In the genomic region with DNA sequence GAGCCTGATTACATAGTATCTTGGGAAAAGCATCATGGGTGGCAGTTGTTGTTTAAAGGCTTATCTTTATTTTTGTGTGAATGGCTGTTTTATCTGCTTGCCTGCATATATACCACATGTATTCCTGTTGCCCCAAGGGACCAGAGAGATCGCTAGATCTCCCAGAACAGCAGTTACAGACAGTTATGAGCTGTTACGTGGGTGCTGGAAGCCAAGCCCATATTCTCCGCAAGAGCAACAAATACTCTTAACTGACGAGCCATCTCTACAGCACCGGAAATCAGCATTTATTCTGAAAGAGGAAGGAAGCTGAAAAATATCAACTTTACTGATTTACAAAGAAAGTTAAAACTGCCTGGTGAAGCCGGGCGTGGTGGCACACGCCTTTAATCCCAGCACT, we compare ENCODE assay signal across 12 mouse cellular contexts.
DNase-seq lines count a peak whose midpoint lies in the region; ATAC-seq lines count a peak whose summit lies in the region.
"Had no signal": no experiment of that assay in that cellular context is flagged by ENCODE, and none has a peak within 500 bp of the region (broad histone marks: within the 10 kb centered on the region; RNA-seq: fewer than 3 reads in every experiment).

No protein-coding gene starts in this region.

- no peaks in the 10 kb centered on the region for H3K27me3 ChIP-seq in heart, embryonic 11.5 days (ENCODE audit: control insufficient read depth, insufficient read depth, low read length)
- H3K27me3 ChIP-seq in liver, embryonic 15.5 days = no peaks in the 10 kb centered on the region
- no peaks in the 10 kb centered on the region for H3K27me3 ChIP-seq in intestine, embryonic 16.5 days (replicated peaks; ENCODE audit: control insufficient read depth, insufficient read depth, low read length)
- H3K27me3 ChIP-seq in midbrain, embryonic 16.5 days (ENCODE audit: control insufficient read depth, insufficient read depth, low read depth, low read length) = no peaks in the 10 kb centered on the region
- H3K27me3 ChIP-seq: forebrain, embryonic 12.5 days; hindbrain, embryonic 15.5 days had no signal

- H3K9ac ChIP-seq in heart, embryonic 11.5 days (ENCODE audit: low read depth, low read length) = no peak overlapping the region
- no peak overlapping the region for H3K9ac ChIP-seq in liver, embryonic 15.5 days
- H3K9ac ChIP-seq in intestine, embryonic 16.5 days (ENCODE audit: low read depth, low read length) = no peak overlapping the region
- H3K9ac ChIP-seq in midbrain, embryonic 16.5 days (ENCODE audit: low read depth, low read length) = no peak overlapping the region
- H3K9ac ChIP-seq: forebrain, embryonic 12.5 days; hindbrain, embryonic 15.5 days had no signal

- WGBS in heart, embryonic 11.5 days (ENCODE audit: insufficient replicate concordance) = 86% methylated on average over 8 of the region's 8 CpGs
- WGBS in liver, embryonic 15.5 days (ENCODE audit: insufficient replicate concordance) = 15% methylated on average over 8 of the region's 8 CpGs
- WGBS in intestine, embryonic 16.5 days = 85% methylated on average over 8 of the region's 8 CpGs
- 92% methylated on average over 8 of the region's 8 CpGs for WGBS in midbrain, embryonic 16.5 days

- DNase-seq in heart, adult 9 months (ENCODE audit: low spot score in 2 of 2) = peak; percentile 14 to 20
- DNase-seq in c-Kit-positive CD71-negative TER-119-negative erythroid progenitor cells, embryonic 14.5 days (ENCODE audit: low read depth) = peak; percentile 52
- peak; percentile 35 for DNase-seq in thymus, postnatal 0 days (ENCODE audit: low spot score)
- no peak for DNase-seq in cerebellum, postnatal 10 days
- DNase-seq: gastrocnemius, postnatal 36 days; kidney, postnatal 36 days had no signal

- no peak overlapping the region for H3K4me2 ChIP-seq in heart, embryonic 11.5 days
- H3K4me2 ChIP-seq in liver, embryonic 15.5 days = no peak overlapping the region
- no peak overlapping the region for H3K4me2 ChIP-seq in intestine, embryonic 16.5 days (ENCODE audit: low read depth, low read length)
- H3K4me2 ChIP-seq in midbrain, embryonic 16.5 days (ENCODE audit: low read length) = no peak overlapping the region
- H3K4me2 ChIP-seq: forebrain, embryonic 12.5 days; hindbrain, embryonic 15.5 days had no signal

- no peaks in the 10 kb centered on the region for H3K9me3 ChIP-seq in heart, embryonic 11.5 days (replicated peaks; ENCODE audit: control insufficient read depth, low read length)
- H3K9me3 ChIP-seq in liver, embryonic 15.5 days (replicated peaks) = no peaks in the 10 kb centered on the region
- H3K9me3 ChIP-seq in intestine, embryonic 16.5 days (ENCODE audit: control insufficient read depth, low read length) = no peaks in the 10 kb centered on the region
- no peaks in the 10 kb centered on the region for H3K9me3 ChIP-seq in midbrain, embryonic 16.5 days (replicated peaks; ENCODE audit: control insufficient read depth, low read length, poor library complexity, severe bottlenecking)
- H3K9me3 ChIP-seq: forebrain, embryonic 12.5 days; hindbrain, embryonic 15.5 days had no signal

- ATAC-seq in heart, embryonic 11.5 days (replicated peaks; ENCODE audit: insufficient number of reproducible peaks, low FRiP score, low TSS enrichment) = no peak
- ATAC-seq in liver, embryonic 15.5 days (ENCODE audit: insufficient read depth) = peak; percentile 87
- no peak for ATAC-seq in intestine, embryonic 16.5 days
- ATAC-seq in midbrain, embryonic 16.5 days = no peak

- H3K27ac ChIP-seq in heart, embryonic 11.5 days (ENCODE audit: low read depth, low read length) = no peak overlapping the region
- peak overlapping the region; percentile 78 for H3K27ac ChIP-seq in liver, embryonic 15.5 days (replicated peaks)
- H3K27ac ChIP-seq in intestine, embryonic 16.5 days (ENCODE audit: low read length) = no peak overlapping the region
- H3K27ac ChIP-seq in midbrain, embryonic 16.5 days (ENCODE audit: low read length) = no peak overlapping the region
- H3K27ac ChIP-seq: forebrain, embryonic 12.5 days; hindbrain, embryonic 15.5 days had no signal

- peaks cover 12% of the 10 kb centered on the region for H3K4me1 ChIP-seq in heart, embryonic 11.5 days (ENCODE audit: control insufficient read depth, insufficient read depth, low read length)
- peaks cover 38% of the 10 kb centered on the region for H3K4me1 ChIP-seq in liver, embryonic 15.5 days (replicated peaks)
- no peaks in the 10 kb centered on the region for H3K4me1 ChIP-seq in intestine, embryonic 16.5 days (ENCODE audit: control insufficient read depth, insufficient read depth, low read length)
- 0 out of 2 replicates have a peak, but pooled peaks cover 2% of the 10 kb centered on the region for H3K4me1 ChIP-seq in midbrain, embryonic 16.5 days (ENCODE audit: control insufficient read depth, insufficient read depth, low read length)
- H3K4me1 ChIP-seq: forebrain, embryonic 12.5 days; hindbrain, embryonic 15.5 days had no signal

- H3K36me3 ChIP-seq in heart, embryonic 11.5 days (ENCODE audit: control insufficient read depth, insufficient read depth, low read length) = no peaks in the 10 kb centered on the region
- H3K36me3 ChIP-seq in liver, embryonic 15.5 days (replicated peaks) = no peaks in the 10 kb centered on the region
- no peaks in the 10 kb centered on the region for H3K36me3 ChIP-seq in intestine, embryonic 16.5 days (ENCODE audit: control insufficient read depth, insufficient read depth, low read length)
- peaks cover 4% of the 10 kb centered on the region; the same call in 1 of the 2 replicates for H3K36me3 ChIP-seq in midbrain, embryonic 16.5 days (ENCODE audit: control insufficient read depth, insufficient read depth, low read length)
- H3K36me3 ChIP-seq: forebrain, embryonic 12.5 days; hindbrain, embryonic 15.5 days had no signal

- no peak overlapping the region for H3K4me3 ChIP-seq in heart, embryonic 11.5 days (ENCODE audit: low read depth, low read length)
- H3K4me3 ChIP-seq in liver, embryonic 15.5 days (replicated peaks) = no peak overlapping the region
- H3K4me3 ChIP-seq in intestine, embryonic 16.5 days (ENCODE audit: low read length) = no peak overlapping the region
- no peak overlapping the region for H3K4me3 ChIP-seq in midbrain, embryonic 16.5 days (ENCODE audit: low read depth, low read length)
- H3K4me3 ChIP-seq: forebrain, embryonic 12.5 days; hindbrain, embryonic 15.5 days had no signal

Comparison
In these comparisons a context has a peak if more than half of its experiments do, and no peak if none do; other contexts are left out.
1. DNase-seq: peak in heart, adult 9 months (2 of 2), c-Kit-positive CD71-negative TER-119-negative erythroid progenitor cells, embryonic 14.5 days (single experiment) and thymus, postnatal 0 days (single experiment); none in cerebellum, postnatal 10 days (0 of 2).